Mouse (Mus musculus) lung, postnatal 0 days (tissue): Measurements from ENCODE around the gene Clcn5. TPM values are rescaled to one million over a fixed set of nuclear protein-coding genes. Genes with fewer than 3 reads are reported as not detected.

Experiments
- ATAC-seq: fragments of 200-750 bp; cut with Nextera tagmentation; 2 replicates; pipeline ENCODE4 v1.8.0; 2017; ENCODE audit warnings: moderate library complexity
- DNase-seq: peaks from one replicate; pipeline ENCODE4 v3.0.0-alpha.2; 2016; ENCODE audit warnings: low spot score
- H3K27ac ChIP-seq: fragments of 300-500 bp; sonication (generic); 2 replicates; pipeline ENCODE4 v1.5.1; 2014; ENCODE audit warnings: antibody characterized with exemption, mild to moderate bottlenecking, low read length, mixed read lengths
- H3K27me3 ChIP-seq: fragments of 300-500 bp; sonication (generic); replicated peaks from 2 replicates; pipeline ENCODE4 v1.6.1; 2014; ENCODE audit warnings: low read length, mixed read lengths; ENCODE audit not compliant: insufficient read depth
- H3K36me3 ChIP-seq: fragments of 300-500 bp; sonication (generic); 2 replicates; pipeline ENCODE4 v1.6.1; 2014; ENCODE audit warnings: low read length, mixed read lengths; ENCODE audit not compliant: insufficient read depth
- H3K4me1 ChIP-seq: fragments of 300-500 bp; sonication (generic); 2 replicates; pipeline ENCODE4 v1.6.1; 2014; ENCODE audit warnings: antibody characterized with exemption, low read depth, low read length, mixed read lengths; ENCODE audit not compliant: insufficient read depth
- H3K4me2 ChIP-seq: fragments of 300-500 bp; sonication (generic); replicated peaks from 2 replicates; pipeline ENCODE4 v1.6.1; 2014; ENCODE audit warnings: low read depth, mild to moderate bottlenecking, low read length, moderate library complexity, mixed read lengths
- H3K4me3 ChIP-seq: fragments of 300-500 bp; sonication (generic); 2 replicates; pipeline ENCODE4 v1.5.1; 2014; ENCODE audit warnings: low read depth, low read length
- H3K9ac ChIP-seq: fragments of 300-500 bp; sonication (generic); replicated peaks from 2 replicates; pipeline ENCODE4 v1.6.1; 2014; ENCODE audit warnings: low read depth, mild to moderate bottlenecking
- H3K9me3 ChIP-seq: fragments of 300-500 bp; sonication (generic); 2 replicates; pipeline ENCODE4 v1.6.1; 2016; ENCODE audit warnings: low read length, mixed read lengths
- CTCF ChIP-seq: IDR thresholded peaks from 2 replicates; pipeline ENCODE4 v1.5.1; 2016; ENCODE audit warnings: antibody characterized with exemption, mild to moderate bottlenecking
- EP300 ChIP-seq: IDR thresholded peaks from 2 replicates; pipeline ENCODE4 v1.6.1; 2016; ENCODE audit warnings: antibody characterized with exemption, mild to moderate bottlenecking, control low read depth
- WGBS: fragments of 180-500 bp; shearing (Covaris S2); extraction: QIAGEN DNeasy Blood & Tissue Kit; methylation state at CpG from one replicate; pipeline ENCODE4 v1.1.7; 2014; 5-methylcytosine and 5-hydroxymethylcytosine counted together
- microRNA counts: library from miRNA; unstranded; fragments of <30 nt; microRNA quantifications from one replicate; lab custom pipeline; 2015
- microRNA-seq: library from miRNA; unstranded; fragments of <30 nt; microRNA quantifications from one replicate; pipeline ENCODE4, GENCODE M21; 2016
- polyA plus RNA-seq: library from polyadenylated mRNA; unstranded; fragments of >200 nt; fragmentation: Nextera tagmentation; extraction: Ambion mirVana; gene quantifications from 2 replicates; pipeline ENCODE4 v1.2.1, GENCODE M21; 2015

Gene Clcn5
- polyA plus RNA-seq, 1 experiment from 2014 or later: 3.2 TPM

GRCm38 (mm10) chrX:7150129-7150528 lies 169.0 kb downstream of the Clcn5 start:
- Histone ChIP-seq H3K4me1 (no peaks in the 10 kb centered on the region), H3K27ac (no peak overlapping the region), H3K9ac (no peak overlapping the region), H3K4me3 (no peak overlapping the region), H3K9me3 (no peaks in the 10 kb centered on the region), H3K36me3 (no peaks in the 10 kb centered on the region), H3K4me2 (no peak overlapping the region), H3K27me3 (no peaks in the 10 kb centered on the region)
- ATAC-seq: no peak
- TF ChIP-seq CTCF (peak; percentile 41), EP300 (no peak)
- WGBS: 59% methylated on average over 4 of the region's 4 CpGs
- DNase-seq: no peak

- Histone ChIP-seq H3K9me3 (no peaks in the 10 kb centered on the region), H3K9ac (no peak overlapping the region), H3K27me3 (no peaks in the 10 kb centered on the region), H3K4me3 (no peak overlapping the region), H3K4me2 (no peak overlapping the region), H3K36me3 (no peaks in the 10 kb centered on the region), H3K4me1 (no peaks in the 10 kb centered on the region), H3K27ac (no peak overlapping the region)
- 34% methylated on average over 7 of the region's 7 CpGs for WGBS
- DNase-seq (no peak), ATAC-seq (no peak)
- TF ChIP-seq CTCF: no peak
- no peak; the same call in 1 of the 2 replicates for TF ChIP-seq EP300
These were observed 173.0 kb downstream of the Clcn5 start for GRCm38 (mm10) chrX:7146156-7146555.

- H3K27me3 ChIP-seq: no peaks in the 10 kb centered on the region
- 67% methylated on average over 4 of the region's 4 CpGs for WGBS
- H3K36me3 ChIP-seq: no peaks in the 10 kb centered on the region
- H3K9ac ChIP-seq: no peak overlapping the region
- no peak overlapping the region for H3K27ac ChIP-seq
- ATAC-seq (no peak), DNase-seq (no peak)
- no peak overlapping the region for H3K4me3 ChIP-seq
- H3K4me2 ChIP-seq: no peak overlapping the region
- TF ChIP-seq EP300 (no peak), CTCF (no peak)
- H3K9me3 ChIP-seq: no peaks in the 10 kb centered on the region
- H3K4me1 ChIP-seq: no peaks in the 10 kb centered on the region
These were observed 197.4 kb downstream of the Clcn5 start for GRCm38 (mm10) chrX:7121618-7122280.

- ATAC-seq (no peak), DNase-seq (no peak)
- no peaks in the 10 kb centered on the region for H3K27me3 ChIP-seq
- H3K4me3 ChIP-seq: no peak overlapping the region
- no peak overlapping the region for H3K9ac ChIP-seq
- WGBS: 79% methylated on average over 3 of the region's 3 CpGs
- no peak overlapping the region for H3K4me2 ChIP-seq
- no peak overlapping the region for H3K27ac ChIP-seq
- no peaks in the 10 kb centered on the region for H3K9me3 ChIP-seq
- H3K36me3 ChIP-seq: no peaks in the 10 kb centered on the region
- TF ChIP-seq CTCF (no peak), EP300 (no peak)
- H3K4me1 ChIP-seq: no peaks in the 10 kb centered on the region
These were observed 204.3 kb downstream of the Clcn5 start for GRCm38 (mm10) chrX:7114885-7115284.

MicroRNAs within 50 kb of the gene (microRNA counts, 519-probe panel; counts per million panel counts)
- not detected for microRNA mmu-miR-188-3p (lab: Ali Mortazavi, UCI)
- 5,526 counts per million, percentile 71 among the panel's probes with 10 or more counts for microRNA mmu-miR-188-5p (lab: Ali Mortazavi, UCI)
- 3,698 counts per million, percentile 27 among the panel's probes with 10 or more counts for microRNA mmu-miR-362-3p (lab: Ali Mortazavi, UCI)
- microRNA mmu-miR-362-5p (lab: Ali Mortazavi, UCI): 1,206 counts per million, percentile 1 among the panel's probes with 10 or more counts
- not detected for microRNA mmu-miR-500 (lab: Ali Mortazavi, UCI)
- microRNA mmu-miR-501-3p (lab: Ali Mortazavi, UCI): 2,210 counts per million, percentile 6 among the panel's probes with 10 or more counts
- not detected for microRNA mmu-miR-501-5p (lab: Ali Mortazavi, UCI)
- microRNA mmu-miR-532-3p (lab: Ali Mortazavi, UCI): 2,602 counts per million, percentile 9 among the panel's probes with 10 or more counts
- 4,612 counts per million, percentile 51 among the panel's probes with 10 or more counts for microRNA mmu-miR-532-5p (lab: Ali Mortazavi, UCI)

Small RNA genes within 50 kb of the gene (microRNA-seq; reads per million reads assigned to microRNA genes)
- gene Mir188 (634 reads per million, percentile 70 among the genes with 10 or more reads in this experiment), gene Mir362 (69.3 reads per million, percentile 45 among the genes with 10 or more reads in this experiment), gene Mir500 (320 reads per million, percentile 62 among the genes with 10 or more reads in this experiment), gene Mir501 (243 reads per million, percentile 58 among the genes with 10 or more reads in this experiment), gene Mir532 (1,044 reads per million, percentile 75 among the genes with 10 or more reads in this experiment)

Other genes starting within 250 kb of the Clcn5 start
- 0.62 and 0.68 TPM in 2 replicates for gene Usp27x, start 56.5 kb upstream of the Clcn5 start, polyA plus RNA-seq